Mouse (Mus musculus): Measurements from ENCODE around the gene Abhd6. TPM values are rescaled to one million over a fixed set of nuclear protein-coding genes. Genes with fewer than 3 reads are reported as not detected.

The Abhd6 gene
- polyA plus RNA-seq, 2 experiments: 11.2 to 21.8 TPM

DNA sequence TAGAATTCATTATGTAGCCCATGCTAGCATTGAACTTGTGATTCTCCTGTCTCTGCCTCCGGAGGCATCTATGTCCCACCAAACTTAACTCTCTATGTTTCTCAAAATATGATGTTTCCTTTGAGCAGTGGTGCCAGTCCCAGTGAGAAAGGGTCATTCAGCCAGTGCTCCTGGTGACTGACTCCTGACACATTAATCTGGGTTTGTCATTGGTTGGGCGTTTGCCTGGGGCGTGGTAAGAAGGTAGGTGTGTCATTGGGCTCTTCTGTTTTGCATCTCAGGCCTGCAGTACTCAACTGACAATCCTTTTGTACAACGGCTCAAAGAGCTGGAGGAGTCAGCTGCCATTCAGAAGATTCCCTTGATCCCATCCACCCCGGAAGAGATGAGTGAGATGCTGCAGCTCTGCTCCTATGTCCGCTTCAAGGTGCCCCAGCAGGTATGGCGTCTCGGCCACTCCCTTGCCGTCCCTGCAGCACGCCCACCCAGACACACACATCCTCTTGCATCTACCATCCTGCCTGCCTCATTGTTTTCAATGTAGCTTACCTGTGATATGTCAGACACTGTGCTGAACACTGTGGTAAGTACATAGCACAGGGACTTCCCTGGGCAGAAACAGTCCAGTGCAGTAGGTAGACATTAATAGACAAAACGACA is 42.6 kb downstream of the Abhd6 start:
- no peaks in the 10 kb centered on the region for H3K4me1 ChIP-seq (ENCODE audit: control insufficient read depth, insufficient read depth, low read length)
- H3K9me3 ChIP-seq (ENCODE audit: control insufficient read depth, low read length): no peaks in the 10 kb centered on the region
- no peak for TF ChIP-seq POLR2A (IDR thresholded peaks at IDR 0.05; ENCODE audit: borderline replicate concordance, extremely low read depth, insufficient read depth, insufficient read length)
- H3K9ac ChIP-seq (ENCODE audit: low read depth, low read length, severe bottlenecking): no peak overlapping the region
- WGBS: 84% methylated on average over 11 of the region's 11 CpGs
- no peak overlapping the region for H3K4me2 ChIP-seq (replicated peaks; ENCODE audit: low read depth, low read length, severe bottlenecking)
- H3K27ac ChIP-seq (replicated peaks; ENCODE audit: low read depth, low read length): no peak overlapping the region
- no peak overlapping the region for H3K4me3 ChIP-seq (replicated peaks; ENCODE audit: low read length)
- no peaks in the 10 kb centered on the region for H3K27me3 ChIP-seq (ENCODE audit: control insufficient read depth, insufficient read depth, low read length)
- H3K36me3 ChIP-seq (ENCODE audit: control insufficient read depth, insufficient read depth, low read length): peaks cover 8% of the 10 kb centered on the region
- no peak for ATAC-seq (ENCODE audit: low FRiP score, low read depth)
- no peak for DNase-seq (ENCODE audit: low spot score)

DNA sequence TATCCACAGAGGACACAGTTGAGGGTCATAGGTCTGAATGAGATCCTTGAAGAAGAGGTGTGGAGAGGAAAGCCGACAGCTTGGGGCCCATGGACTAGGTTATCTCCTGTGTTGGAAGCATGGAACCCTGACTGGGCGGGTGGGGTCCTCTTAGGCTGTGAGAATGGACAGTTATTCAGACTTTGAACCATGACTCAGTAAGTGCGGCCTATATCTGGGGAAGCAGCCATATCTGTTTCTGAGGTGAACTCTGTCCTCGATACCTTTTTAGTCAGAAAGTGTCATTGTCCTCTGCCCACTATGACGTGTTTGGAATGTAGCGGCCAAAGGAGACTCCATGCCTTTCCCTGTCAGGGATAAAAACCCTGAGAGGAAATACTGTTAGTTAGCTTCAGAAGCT is 44.1 kb downstream of the Abhd6 start:
- Histone ChIP-seq H3K4me2 (replicated peaks; ENCODE audit: low read depth, low read length, severe bottlenecking) (no peak overlapping the region), H3K27me3 (ENCODE audit: control insufficient read depth, insufficient read depth, low read length) (no peaks in the 10 kb centered on the region), H3K27ac (replicated peaks; ENCODE audit: low read depth, low read length) (no peak overlapping the region), H3K36me3 (ENCODE audit: control insufficient read depth, insufficient read depth, low read length) (peaks cover 16% of the 10 kb centered on the region), H3K9me3 (ENCODE audit: control insufficient read depth, low read length) (no peaks in the 10 kb centered on the region), H3K9ac (ENCODE audit: low read depth, low read length, severe bottlenecking) (no peak overlapping the region), H3K4me3 (replicated peaks; ENCODE audit: low read length) (no peak overlapping the region), H3K4me1 (ENCODE audit: control insufficient read depth, insufficient read depth, low read length) (no peaks in the 10 kb centered on the region)
- ATAC-seq (ENCODE audit: low FRiP score, low read depth): no peak
- DNase-seq (ENCODE audit: low spot score): no peak
- WGBS: 95% methylated on average over 6 of the region's 6 CpGs
- TF ChIP-seq POLR2A (IDR thresholded peaks at IDR 0.05; ENCODE audit: borderline replicate concordance, extremely low read depth, insufficient read depth, insufficient read length): no peak

DNA sequence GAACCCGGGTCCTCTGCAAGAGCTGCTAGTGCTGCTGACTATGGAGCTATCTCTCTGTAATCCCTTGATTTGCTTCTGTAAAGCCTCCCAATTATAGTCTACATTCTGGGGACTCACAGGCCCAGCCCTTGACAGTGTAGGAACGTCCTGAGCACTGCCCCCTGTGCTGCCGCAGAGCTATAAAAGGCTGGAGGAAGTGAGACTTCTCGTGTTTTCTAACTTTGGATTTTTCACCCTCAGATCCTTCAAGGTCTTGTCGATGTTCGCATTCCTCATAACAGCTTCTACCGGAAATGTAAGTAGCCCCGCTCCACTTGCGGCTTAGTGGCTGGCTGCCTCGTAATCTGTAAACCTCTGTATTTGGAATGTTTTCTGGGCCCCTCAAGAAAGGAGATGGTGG is 46.6 kb downstream of the Abhd6 start:
- H3K4me3 ChIP-seq (replicated peaks; ENCODE audit: low read length): no peak overlapping the region
- 78% methylated on average over 10 of the region's 10 CpGs for WGBS
- ATAC-seq (ENCODE audit: low FRiP score, low read depth): no peak

DNA sequence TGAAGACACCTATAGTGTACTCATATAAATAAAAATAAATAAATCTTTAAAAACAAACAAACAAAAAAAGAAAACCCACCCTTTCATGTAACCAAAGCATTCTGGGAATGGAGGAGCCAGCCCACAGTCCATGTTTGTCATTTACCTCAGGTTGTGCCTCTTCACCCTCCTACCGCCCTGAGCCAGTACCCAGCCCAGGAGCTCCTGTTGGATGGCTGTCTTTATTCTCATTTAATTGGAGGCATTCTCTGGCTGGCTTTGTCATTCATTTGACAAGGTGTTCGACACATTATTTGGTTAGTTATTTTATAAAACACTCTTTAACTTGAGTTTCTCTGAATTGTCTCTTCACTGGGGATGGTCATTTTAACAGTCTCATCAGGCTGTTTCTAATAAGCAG is 49.2 kb downstream of the Abhd6 start:
- no peak for TF ChIP-seq POLR2A (IDR thresholded peaks at IDR 0.05; ENCODE audit: borderline replicate concordance, extremely low read depth, insufficient read depth, insufficient read length)
- Histone ChIP-seq H3K4me3 (replicated peaks; ENCODE audit: low read length) (no peak overlapping the region), H3K9ac (ENCODE audit: low read depth, low read length, severe bottlenecking) (no peak overlapping the region), H3K36me3 (ENCODE audit: control insufficient read depth, insufficient read depth, low read length) (peaks cover 23% of the 10 kb centered on the region), H3K4me2 (replicated peaks; ENCODE audit: low read depth, low read length, severe bottlenecking) (no peak overlapping the region), H3K4me1 (ENCODE audit: control insufficient read depth, insufficient read depth, low read length) (no peaks in the 10 kb centered on the region), H3K27ac (replicated peaks; ENCODE audit: low read depth, low read length) (no peak overlapping the region), H3K27me3 (ENCODE audit: control insufficient read depth, insufficient read depth, low read length) (no peaks in the 10 kb centered on the region), H3K9me3 (ENCODE audit: control insufficient read depth, low read length) (no peaks in the 10 kb centered on the region)
- ATAC-seq (ENCODE audit: low FRiP score, low read depth): no peak
- no peak for DNase-seq (ENCODE audit: low spot score)
- 88% methylated on average over 2 of the region's 2 CpGs for WGBS

More for the DNA sequence above, 46.6 kb downstream of the Abhd6 start:
- H3K4me1 ChIP-seq (ENCODE audit: control insufficient read depth, insufficient read depth, low read length): no peaks in the 10 kb centered on the region
- no peak overlapping the region for H3K4me2 ChIP-seq (replicated peaks; ENCODE audit: low read depth, low read length, severe bottlenecking)
- no peaks in the 10 kb centered on the region for H3K27me3 ChIP-seq (ENCODE audit: control insufficient read depth, insufficient read depth, low read length)
- H3K36me3 ChIP-seq (ENCODE audit: control insufficient read depth, insufficient read depth, low read length): peaks cover 23% of the 10 kb centered on the region
- H3K9me3 ChIP-seq (ENCODE audit: control insufficient read depth, low read length): no peaks in the 10 kb centered on the region
- no peak for TF ChIP-seq POLR2A (IDR thresholded peaks at IDR 0.05; ENCODE audit: borderline replicate concordance, extremely low read depth, insufficient read depth, insufficient read length)
- no peak overlapping the region for H3K9ac ChIP-seq (ENCODE audit: low read depth, low read length, severe bottlenecking)
- H3K27ac ChIP-seq (replicated peaks; ENCODE audit: low read depth, low read length): no peak overlapping the region
- no peak for DNase-seq (ENCODE audit: low spot score)

DNA sequence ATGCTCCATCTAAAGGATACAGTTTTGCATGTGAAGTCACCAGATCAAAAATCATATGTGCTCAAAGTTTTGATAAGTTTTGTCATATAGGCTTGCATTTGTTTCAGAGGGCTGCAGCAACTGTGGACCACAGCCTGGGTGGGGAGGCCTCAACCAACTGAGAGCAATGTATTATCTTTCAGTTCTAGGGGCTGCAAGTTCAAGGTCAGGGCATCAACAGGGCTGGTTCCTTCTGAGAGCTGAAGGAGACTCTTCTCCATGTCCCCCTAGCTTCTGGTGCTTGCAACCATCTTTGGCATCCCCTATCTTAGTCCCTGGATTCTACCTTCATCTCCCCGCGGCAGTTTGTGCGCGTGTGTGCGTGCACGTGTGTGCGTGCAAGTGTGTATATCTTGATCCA is 50.0 kb downstream of the Abhd6 start:
- H3K4me3 ChIP-seq (replicated peaks; ENCODE audit: low read length): no peak overlapping the region
- DNase-seq (ENCODE audit: low spot score): no peak
- H3K27ac ChIP-seq (replicated peaks; ENCODE audit: low read depth, low read length): no peak overlapping the region
- ATAC-seq (ENCODE audit: low FRiP score, low read depth): no peak
- no peaks in the 10 kb centered on the region for H3K9me3 ChIP-seq (ENCODE audit: control insufficient read depth, low read length)
- WGBS: 99% methylated on average over 7 of the region's 7 CpGs
- H3K27me3 ChIP-seq (ENCODE audit: control insufficient read depth, insufficient read depth, low read length): no peaks in the 10 kb centered on the region
- H3K36me3 ChIP-seq (ENCODE audit: control insufficient read depth, insufficient read depth, low read length): peaks cover 21% of the 10 kb centered on the region
- TF ChIP-seq POLR2A (IDR thresholded peaks at IDR 0.05; ENCODE audit: borderline replicate concordance, extremely low read depth, insufficient read depth, insufficient read length): no peak
- H3K4me2 ChIP-seq (replicated peaks; ENCODE audit: low read depth, low read length, severe bottlenecking): no peak overlapping the region
- H3K9ac ChIP-seq (ENCODE audit: low read depth, low read length, severe bottlenecking): no peak overlapping the region
- H3K4me1 ChIP-seq (ENCODE audit: control insufficient read depth, insufficient read depth, low read length): no peaks in the 10 kb centered on the region

All from limb, embryonic 14.5 days (tissue).